Mouse (Mus musculus) ES-E14 (cell line): ENCODE measurements around the gene Srrm1.

ENCODE experiments used
- HCFC1 ChIP-seq: IDR thresholded peaks from 2 replicates; pipeline ENCODE4 v1.6.1; 2012; ENCODE audit warnings: low read length, inconsistent platforms, borderline replicate concordance; ENCODE audit not compliant: insufficient read depth
- MAFK ChIP-seq: IDR thresholded peaks from 2 replicates; pipeline ENCODE4 v1.6.1; 2014; ENCODE audit warnings: mild to moderate bottlenecking, low read depth, low read length, inconsistent platforms; ENCODE audit not compliant: insufficient read depth

DNA sequence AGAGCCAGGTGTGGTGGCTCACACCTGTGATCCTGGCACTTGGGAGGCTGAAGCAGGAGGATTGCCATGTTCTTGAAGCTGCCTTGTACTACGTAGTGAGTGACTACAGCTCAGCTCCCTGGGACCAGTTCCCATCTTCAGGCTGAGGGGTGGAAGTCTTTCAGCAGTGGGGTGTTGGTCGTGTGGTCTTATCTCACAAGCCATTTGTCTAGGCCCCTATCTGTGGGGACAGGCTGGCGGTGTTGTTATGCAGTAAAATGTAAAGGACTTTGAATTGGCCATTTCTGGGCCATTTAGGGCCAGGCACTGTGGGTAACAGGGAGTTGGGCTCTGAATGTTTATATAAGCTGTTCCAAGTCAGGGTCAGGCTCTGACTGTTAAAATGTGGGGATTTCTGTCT lies 65.1 kb downstream of the Srrm1 start:
- TF ChIP-seq MAFK: no peak
- TF ChIP-seq HCFC1: no peak
